Mouse (Mus musculus): ENCODE measurements around the gene Spsb1. TPM values are rescaled to one million over a fixed set of nuclear protein-coding genes. Genes with fewer than 3 reads are reported as not detected.

Spsb1 gene
- polyA plus RNA-seq, 1 experiment from 2014 or later, result 7.7 TPM

- no peak overlapping the region for H3K9ac ChIP-seq (replicated peaks)
- H3K36me3 ChIP-seq, result no peaks in the 10 kb centered on the region
- peaks cover 40% of the 10 kb centered on the region for H3K4me1 ChIP-seq
- H3K4me3 ChIP-seq (replicated peaks), result no peak overlapping the region
- no peak for ATAC-seq (ENCODE audit: low FRiP score)
- 79% methylated on average over 6 of the region's 6 CpGs for WGBS
- no peaks in the 10 kb centered on the region for H3K27me3 ChIP-seq (replicated peaks)
- H3K27ac ChIP-seq (replicated peaks), result no peak overlapping the region
- no peaks in the 10 kb centered on the region for H3K9me3 ChIP-seq (replicated peaks)
- H3K4me2 ChIP-seq, result no peak overlapping the region
Measured at GRCm38 (mm10) chr4:149858097-149858496, 96.7 kb downstream of the Spsb1 start.

GRCm38 (mm10) chr4:149857688-149858087 is 97.2 kb downstream of the Spsb1 start:
- no peak overlapping the region for H3K4me2 ChIP-seq
- ATAC-seq (ENCODE audit: low FRiP score), result no peak
- no peaks in the 10 kb centered on the region for H3K9me3 ChIP-seq (replicated peaks)
- no peak overlapping the region for H3K4me3 ChIP-seq (replicated peaks)
- 0 out of 2 replicates have a peak overlapping the region, but pooled peaks have one; percentile 37 for H3K27ac ChIP-seq (replicated peaks)
- H3K36me3 ChIP-seq, result no peaks in the 10 kb centered on the region
- no peak overlapping the region for H3K9ac ChIP-seq (replicated peaks)
- H3K4me1 ChIP-seq, result peaks cover 40% of the 10 kb centered on the region
- WGBS, result 51% methylated on average over 3 of the region's 3 CpGs
- no peaks in the 10 kb centered on the region for H3K27me3 ChIP-seq (replicated peaks)

- Histone ChIP-seq H3K9me3 (replicated peaks) (no peaks in the 10 kb centered on the region), H3K4me1 (peaks cover 40% of the 10 kb centered on the region), H3K9ac (replicated peaks) (no peak overlapping the region), H3K27me3 (replicated peaks) (no peaks in the 10 kb centered on the region), H3K27ac (replicated peaks) (peak overlapping the region; percentile 41; the same call in 1 of the 2 replicates), H3K36me3 (no peaks in the 10 kb centered on the region), H3K4me3 (replicated peaks) (no peak overlapping the region), H3K4me2 (no peak overlapping the region)
- ATAC-seq (ENCODE audit: low FRiP score), result no peak
- WGBS, result 69% methylated on average over 19 of the region's 19 CpGs
Measured at GRCm38 (mm10) chr4:149855892-149856807, 98.7 kb downstream of the Spsb1 start.

- Histone ChIP-seq H3K36me3 (no peaks in the 10 kb centered on the region), H3K4me3 (replicated peaks) (peak overlapping the region; percentile 34; the same call in 1 of the 2 replicates), H3K27ac (replicated peaks) (peak overlapping the region; percentile 82), H3K9ac (replicated peaks) (0 out of 2 replicates have a peak overlapping the region, but pooled peaks have one; percentile 2), H3K27me3 (replicated peaks) (no peaks in the 10 kb centered on the region), H3K4me1 (peaks cover 40% of the 10 kb centered on the region), H3K4me2 (peak overlapping the region; percentile 59), H3K9me3 (replicated peaks) (no peaks in the 10 kb centered on the region)
- no peak for ATAC-seq (ENCODE audit: low FRiP score)
- 44% methylated on average over 10 of the region's 10 CpGs for WGBS
Measured at GRCm38 (mm10) chr4:149855180-149855891, 99.5 kb downstream of the Spsb1 start.

GRCm38 (mm10) chr4:149854770-149855169 is 100.1 kb downstream of the Spsb1 start:
- peak overlapping the region; percentile 59 for H3K4me2 ChIP-seq
- peaks cover 40% of the 10 kb centered on the region for H3K4me1 ChIP-seq
- peak; percentile 18; the same call in 1 of the 2 replicates for ATAC-seq (ENCODE audit: low FRiP score)
- no peaks in the 10 kb centered on the region for H3K27me3 ChIP-seq (replicated peaks)
- 54% methylated on average over 9 of the region's 9 CpGs for WGBS
- H3K4me3 ChIP-seq (replicated peaks), result peak overlapping the region; percentile 34
- H3K36me3 ChIP-seq, result no peaks in the 10 kb centered on the region
- no peaks in the 10 kb centered on the region for H3K9me3 ChIP-seq (replicated peaks)
- peak overlapping the region; percentile 37 for H3K9ac ChIP-seq (replicated peaks)
- H3K27ac ChIP-seq (replicated peaks), result peak overlapping the region; percentile 82

- H3K4me2 ChIP-seq, result peak overlapping the region; percentile 59
- 2% methylated on average over 21 of the region's 21 CpGs for WGBS
- peak overlapping the region; percentile 82 for H3K27ac ChIP-seq (replicated peaks)
- peaks cover 40% of the 10 kb centered on the region for H3K4me1 ChIP-seq
- no peaks in the 10 kb centered on the region for H3K9me3 ChIP-seq (replicated peaks)
- H3K27me3 ChIP-seq (replicated peaks), result no peaks in the 10 kb centered on the region
- peak overlapping the region; percentile 37 for H3K9ac ChIP-seq (replicated peaks)
- peak; percentile 86 for ATAC-seq (ENCODE audit: low FRiP score)
- no peaks in the 10 kb centered on the region for H3K36me3 ChIP-seq
- peak overlapping the region; percentile 34 for H3K4me3 ChIP-seq (replicated peaks)
Measured at GRCm38 (mm10) chr4:149854301-149854708, 100.5 kb downstream of the Spsb1 start.

- no peak overlapping the region for H3K9ac ChIP-seq (replicated peaks)
- 70% methylated on average over 4 of the region's 4 CpGs for WGBS
- peak overlapping the region; percentile 82; the same call in 1 of the 2 replicates for H3K27ac ChIP-seq (replicated peaks)
- no peaks in the 10 kb centered on the region for H3K27me3 ChIP-seq (replicated peaks)
- H3K36me3 ChIP-seq, result no peaks in the 10 kb centered on the region
- H3K9me3 ChIP-seq (replicated peaks), result no peaks in the 10 kb centered on the region
- H3K4me2 ChIP-seq, result peak overlapping the region; percentile 59
- H3K4me1 ChIP-seq, result peaks cover 40% of the 10 kb centered on the region
- ATAC-seq (ENCODE audit: low FRiP score), result no peak
- peak overlapping the region; percentile 34; the same call in 1 of the 2 replicates for H3K4me3 ChIP-seq (replicated peaks)
Measured at GRCm38 (mm10) chr4:149853698-149854284, 101.1 kb downstream of the Spsb1 start.

- no peak overlapping the region for H3K4me2 ChIP-seq
- no peak for ATAC-seq (ENCODE audit: low FRiP score)
- H3K27ac ChIP-seq (replicated peaks), result no peak overlapping the region
- no peak overlapping the region for H3K9ac ChIP-seq (replicated peaks)
- H3K9me3 ChIP-seq (replicated peaks), result no peaks in the 10 kb centered on the region
- no peaks in the 10 kb centered on the region for H3K36me3 ChIP-seq
- H3K27me3 ChIP-seq (replicated peaks), result no peaks in the 10 kb centered on the region
- 92% methylated on average over 8 of the region's 8 CpGs for WGBS
- no peak overlapping the region for H3K4me3 ChIP-seq (replicated peaks)
- peaks cover 33% of the 10 kb centered on the region for H3K4me1 ChIP-seq
Measured at GRCm38 (mm10) chr4:149851554-149851953, 103.3 kb downstream of the Spsb1 start.

GRCm38 (mm10) chr4:149850674-149851073 is 104.2 kb downstream of the Spsb1 start:
- WGBS, result 66% methylated on average over 10 of the region's 10 CpGs
- ATAC-seq (ENCODE audit: low FRiP score), result no peak
- no peak overlapping the region for H3K4me3 ChIP-seq (replicated peaks)

GRCm38 (mm10) chr4:149850045-149850444 is 104.8 kb downstream of the Spsb1 start:
- Histone ChIP-seq H3K4me1 (peaks cover 21% of the 10 kb centered on the region), H3K9me3 (replicated peaks) (no peaks in the 10 kb centered on the region), H3K4me3 (replicated peaks) (no peak overlapping the region), H3K27me3 (replicated peaks) (no peaks in the 10 kb centered on the region), H3K9ac (replicated peaks) (no peak overlapping the region), H3K27ac (replicated peaks) (no peak overlapping the region), H3K4me2 (no peak overlapping the region), H3K36me3 (no peaks in the 10 kb centered on the region)
- no peak for ATAC-seq (ENCODE audit: low FRiP score)
- 90% methylated on average over 7 of the region's 7 CpGs for WGBS

More at GRCm38 (mm10) chr4:149850674-149851073, 104.2 kb downstream of the Spsb1 start:
- H3K36me3 ChIP-seq, result no peaks in the 10 kb centered on the region
- H3K9ac ChIP-seq (replicated peaks), result no peak overlapping the region
- no peaks in the 10 kb centered on the region for H3K27me3 ChIP-seq (replicated peaks)
- peaks cover 26% of the 10 kb centered on the region for H3K4me1 ChIP-seq
- H3K4me2 ChIP-seq, result no peak overlapping the region
- H3K9me3 ChIP-seq (replicated peaks), result no peaks in the 10 kb centered on the region
- no peak overlapping the region for H3K27ac ChIP-seq (replicated peaks)

- no peak overlapping the region for H3K9ac ChIP-seq (replicated peaks)
- WGBS, result 92% methylated on average over 5 of the region's 5 CpGs
- no peak overlapping the region for H3K4me2 ChIP-seq
- no peaks in the 10 kb centered on the region for H3K27me3 ChIP-seq (replicated peaks)
- ATAC-seq (ENCODE audit: low FRiP score), result no peak
- no peak overlapping the region for H3K27ac ChIP-seq (replicated peaks)
- no peaks in the 10 kb centered on the region for H3K9me3 ChIP-seq (replicated peaks)
- no peak overlapping the region for H3K4me3 ChIP-seq (replicated peaks)
- H3K36me3 ChIP-seq, result no peaks in the 10 kb centered on the region
- peaks cover 11% of the 10 kb centered on the region for H3K4me1 ChIP-seq
Measured at GRCm38 (mm10) chr4:149849035-149849434, 105.8 kb downstream of the Spsb1 start.

Data from neural tube, embryonic 15.5 days (tissue).